Mouse (Mus musculus): ENCODE results near the gene Rps6ka4. TPM values are rescaled to one million over a fixed set of nuclear protein-coding genes. Genes with fewer than 3 reads are reported as not detected.

Gene Rps6ka4
- polyA plus RNA-seq, 1 experiment from 2014 or later: 28.3 TPM

DNA sequence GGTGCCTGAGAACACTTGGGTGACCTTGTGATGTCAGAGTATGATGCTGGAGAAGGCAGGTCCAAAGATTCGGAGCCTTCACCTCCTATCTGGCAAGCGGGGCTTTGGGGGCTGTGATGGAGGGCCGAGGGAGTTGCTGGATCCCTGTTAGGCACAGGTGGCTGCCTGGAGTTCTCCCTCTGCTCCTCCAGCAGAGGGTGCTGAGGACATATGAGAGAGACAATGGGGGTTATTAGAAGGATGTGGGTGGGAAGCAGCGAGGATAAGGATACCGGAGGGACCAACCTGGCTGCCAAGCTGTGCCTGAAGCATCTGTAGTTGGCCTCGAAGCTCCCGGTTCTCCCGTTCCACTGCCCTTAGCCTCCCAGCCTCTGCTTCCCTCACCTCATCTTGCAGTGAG lies 13.5 kb upstream of the Rps6ka4 start:
- Histone ChIP-seq H3K27me3 (ENCODE audit: insufficient read depth, low read length) (peaks cover 17% of the 10 kb centered on the region), H3K4me1 (ENCODE audit: insufficient read depth, low read length) (peaks cover 14% of the 10 kb centered on the region), H3K27ac (ENCODE audit: low read length) (no peak overlapping the region), H3K4me2 (replicated peaks; ENCODE audit: low read depth, low read length) (no peak overlapping the region), H3K9me3 (ENCODE audit: low read length) (no peaks in the 10 kb centered on the region), H3K36me3 (ENCODE audit: insufficient read depth, low read length) (no peaks in the 10 kb centered on the region), H3K4me3 (ENCODE audit: low read length) (no peak overlapping the region), H3K9ac (replicated peaks; ENCODE audit: low read length) (no peak overlapping the region)
- no peak for ATAC-seq (ENCODE audit: low FRiP score, low TSS enrichment)
- 78% methylated on average over 8 of the region's 8 CpGs for WGBS

DNA sequence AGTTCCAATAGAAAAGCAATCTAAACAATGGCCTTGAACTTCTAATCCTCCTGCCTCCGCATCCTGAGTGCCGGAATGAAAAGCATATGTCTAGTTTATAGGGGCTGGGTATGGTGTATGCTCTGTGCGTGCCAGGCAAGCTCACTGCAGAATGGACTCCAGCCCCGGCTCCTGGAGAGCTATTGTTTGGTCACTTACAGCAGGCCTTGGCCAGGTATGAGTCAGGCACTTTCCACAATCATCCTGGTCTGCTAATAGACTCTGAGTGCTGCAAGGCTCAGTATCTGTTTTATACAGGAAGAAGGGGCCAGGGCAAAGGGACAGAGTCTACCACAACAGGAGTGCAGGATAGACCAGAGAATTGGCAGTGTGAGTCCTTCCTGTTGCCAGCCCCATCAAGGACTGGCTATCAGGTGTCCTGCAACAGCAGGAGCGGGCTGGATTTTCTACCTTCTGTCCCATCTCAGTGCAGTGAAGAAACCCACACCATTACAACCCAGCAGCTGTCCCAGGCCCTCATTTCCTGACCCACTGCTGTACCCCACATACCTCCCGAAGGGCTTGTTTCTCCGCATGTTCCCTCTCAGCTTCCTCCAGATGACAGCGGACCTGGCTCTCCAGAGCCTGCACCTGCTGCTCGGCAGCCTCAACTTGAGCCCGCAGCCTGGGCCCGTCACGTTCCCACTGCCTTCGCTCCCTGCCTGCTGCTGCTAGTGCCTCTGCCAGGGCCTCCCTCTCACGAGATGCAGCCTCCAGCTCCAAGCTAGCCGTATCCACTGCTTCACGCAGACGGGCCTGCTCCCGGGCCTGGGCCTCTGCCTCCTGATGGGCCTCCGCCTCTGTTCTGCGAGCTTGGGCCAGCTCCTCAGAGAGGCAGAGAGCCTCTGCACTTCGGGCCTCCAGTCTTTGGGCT lies 12.2 kb upstream of the Rps6ka4 start:
- Histone ChIP-seq H3K27ac (ENCODE audit: low read length) (no peak overlapping the region), H3K9ac (replicated peaks; ENCODE audit: low read length) (no peak overlapping the region), H3K27me3 (ENCODE audit: insufficient read depth, low read length) (peaks cover 29% of the 10 kb centered on the region), H3K4me3 (ENCODE audit: low read length) (no peak overlapping the region), H3K4me1 (ENCODE audit: insufficient read depth, low read length) (peaks cover 19% of the 10 kb centered on the region), H3K36me3 (ENCODE audit: insufficient read depth, low read length) (no peaks in the 10 kb centered on the region), H3K4me2 (replicated peaks; ENCODE audit: low read depth, low read length) (no peak overlapping the region), H3K9me3 (ENCODE audit: low read length) (no peaks in the 10 kb centered on the region)
- no peak for ATAC-seq (ENCODE audit: low FRiP score, low TSS enrichment)
- WGBS: 82% methylated on average over 21 of the region's 21 CpGs

DNA sequence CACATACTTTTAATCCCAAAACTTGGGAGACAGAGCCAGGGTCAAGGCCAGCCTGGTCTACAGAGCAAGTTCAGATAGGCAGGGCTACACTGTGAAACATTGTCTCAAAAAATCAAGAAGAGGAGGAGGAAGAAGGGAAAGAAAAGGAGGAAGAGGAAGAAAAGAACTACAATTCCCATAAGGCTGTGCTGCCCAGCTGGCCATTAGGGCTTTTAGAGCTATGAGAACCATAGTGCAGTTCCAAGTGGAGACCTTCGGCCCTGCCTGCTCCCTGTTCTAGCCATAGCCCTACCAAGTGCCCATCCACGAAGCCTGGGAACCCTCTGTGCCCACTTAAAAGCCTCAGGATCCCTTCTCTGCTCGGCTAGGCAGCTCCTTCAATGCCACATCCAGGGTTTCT lies 11.1 kb upstream of the Rps6ka4 start:
- Histone ChIP-seq H3K36me3 (ENCODE audit: insufficient read depth, low read length) (no peaks in the 10 kb centered on the region), H3K4me2 (replicated peaks; ENCODE audit: low read depth, low read length) (no peak overlapping the region), H3K27me3 (ENCODE audit: insufficient read depth, low read length) (peaks cover 41% of the 10 kb centered on the region), H3K4me1 (ENCODE audit: insufficient read depth, low read length) (peaks cover 19% of the 10 kb centered on the region), H3K9ac (replicated peaks; ENCODE audit: low read length) (no peak overlapping the region), H3K9me3 (ENCODE audit: low read length) (no peaks in the 10 kb centered on the region), H3K4me3 (ENCODE audit: low read length) (no peak overlapping the region), H3K27ac (ENCODE audit: low read length) (no peak overlapping the region)
- WGBS: 89% methylated on average over 3 of the region's 3 CpGs
- no peak for ATAC-seq (ENCODE audit: low FRiP score, low TSS enrichment)

DNA sequence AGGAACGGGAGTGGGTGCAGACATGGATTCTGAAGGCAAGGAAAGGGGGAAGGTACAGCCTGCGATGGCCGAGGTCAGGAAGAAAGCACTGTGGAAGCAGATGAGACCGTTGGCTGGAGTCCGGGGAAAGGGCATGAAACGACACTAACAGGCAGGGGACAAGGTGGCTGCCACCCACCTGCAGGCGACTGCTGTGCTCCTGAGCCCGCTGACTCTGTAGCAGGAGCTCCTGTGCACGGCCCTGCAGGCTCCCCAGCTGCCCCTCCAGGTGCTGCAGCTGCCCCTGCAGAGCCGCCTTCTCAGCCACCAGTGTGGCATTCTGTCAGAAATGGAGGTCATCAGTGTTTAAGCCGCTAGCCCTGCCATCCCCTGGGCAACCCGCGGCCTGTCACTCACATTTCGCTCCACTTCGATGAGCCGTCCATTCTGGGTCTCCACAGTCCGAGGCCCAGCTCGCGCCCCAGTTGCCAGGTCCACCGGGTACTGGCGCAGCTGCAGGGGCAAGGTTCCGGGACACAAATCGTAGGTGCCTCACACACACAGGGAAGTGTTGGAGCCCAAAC lies 9.2 kb upstream of the Rps6ka4 start:
- H3K36me3 ChIP-seq (ENCODE audit: insufficient read depth, low read length): no peaks in the 10 kb centered on the region
- H3K9me3 ChIP-seq (ENCODE audit: low read length): no peaks in the 10 kb centered on the region
- no peak overlapping the region for H3K4me3 ChIP-seq (ENCODE audit: low read length)
- peaks cover 48% of the 10 kb centered on the region for H3K27me3 ChIP-seq (ENCODE audit: insufficient read depth, low read length)
- H3K4me1 ChIP-seq (ENCODE audit: insufficient read depth, low read length): peaks cover 5% of the 10 kb centered on the region; the same call in 1 of the 2 replicates
- H3K27ac ChIP-seq (ENCODE audit: low read length): no peak overlapping the region
- no peak overlapping the region for H3K4me2 ChIP-seq (replicated peaks; ENCODE audit: low read depth, low read length)
- ATAC-seq (ENCODE audit: low FRiP score, low TSS enrichment): no peak
- WGBS: 80% methylated on average over 23 of the region's 23 CpGs
- H3K9ac ChIP-seq (replicated peaks; ENCODE audit: low read length): no peak overlapping the region

DNA sequence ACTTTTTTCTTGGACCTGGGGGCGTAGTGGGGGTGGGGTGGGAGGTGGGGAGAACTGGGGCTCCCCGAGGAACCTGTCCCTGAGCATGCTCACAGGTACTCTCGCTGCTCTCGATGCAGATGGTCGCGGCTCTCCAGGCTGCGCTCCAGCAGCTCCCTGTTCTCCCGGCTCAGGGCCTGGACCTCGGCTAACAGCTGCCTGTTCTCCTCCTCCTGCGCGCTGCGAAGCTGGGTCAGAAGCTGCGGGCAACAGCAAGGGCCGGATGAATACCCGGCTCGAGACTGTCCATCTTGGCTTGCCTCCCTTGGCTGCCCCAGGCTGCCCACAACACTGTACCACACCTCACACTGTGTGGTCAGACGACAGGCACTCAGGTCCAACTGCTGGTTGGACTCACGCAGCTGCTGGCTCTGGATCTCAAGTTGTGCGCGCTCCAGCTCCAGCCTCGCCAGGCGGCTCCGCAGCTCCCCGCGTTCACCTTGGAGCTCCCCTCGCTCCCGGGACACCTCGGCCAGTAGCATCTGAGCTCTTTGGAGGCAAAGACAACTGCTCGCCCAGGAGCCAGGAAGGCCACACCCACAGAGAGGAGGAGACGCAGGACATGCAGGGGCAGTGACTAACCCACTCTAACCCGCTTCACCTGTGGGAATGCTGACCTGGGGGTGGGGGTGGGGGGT lies 7.5 kb upstream of the Rps6ka4 start:
- peaks cover 5% of the 10 kb centered on the region; the same call in 1 of the 2 replicates for H3K4me1 ChIP-seq (ENCODE audit: insufficient read depth, low read length)
- ATAC-seq (ENCODE audit: low FRiP score, low TSS enrichment): peak; percentile 53; the same call in 1 of the 2 replicates
- peak overlapping the region; percentile 28 for H3K4me3 ChIP-seq (ENCODE audit: low read length)
- 3% methylated on average over 31 of the region's 31 CpGs for WGBS
- H3K9me3 ChIP-seq (ENCODE audit: low read length): no peaks in the 10 kb centered on the region
- 0 out of 2 replicates have a peak overlapping the region, but pooled peaks have one; percentile 23 for H3K9ac ChIP-seq (replicated peaks; ENCODE audit: low read length)
- H3K27me3 ChIP-seq (ENCODE audit: insufficient read depth, low read length): peaks cover 39% of the 10 kb centered on the region
- no peak overlapping the region for H3K27ac ChIP-seq (ENCODE audit: low read length)
- H3K4me2 ChIP-seq (replicated peaks; ENCODE audit: low read depth, low read length): peak overlapping the region; percentile 57
- no peaks in the 10 kb centered on the region for H3K36me3 ChIP-seq (ENCODE audit: insufficient read depth, low read length)

DNA sequence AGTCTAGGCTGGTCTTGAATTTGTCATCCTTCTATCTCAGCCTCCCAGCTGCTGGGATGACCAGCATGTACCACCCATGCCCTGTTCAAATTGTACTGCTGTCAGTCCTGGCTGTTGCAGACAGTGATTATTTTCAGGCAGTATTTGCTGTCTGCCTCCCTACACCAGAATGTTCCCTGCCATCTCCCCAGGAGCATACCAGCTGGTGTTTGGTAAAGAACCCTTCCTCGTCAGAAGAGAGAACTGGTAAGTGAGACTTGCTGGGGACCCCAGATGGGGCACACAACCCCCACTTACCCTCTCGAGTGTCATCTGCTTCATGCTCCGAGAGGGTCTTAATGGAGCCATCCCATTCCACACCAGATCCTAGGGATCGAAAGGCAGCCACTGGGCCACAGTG lies 5.6 kb upstream of the Rps6ka4 start:
- Histone ChIP-seq H3K9ac (replicated peaks; ENCODE audit: low read length) (no peak overlapping the region), H3K36me3 (ENCODE audit: insufficient read depth, low read length) (no peaks in the 10 kb centered on the region), H3K4me1 (ENCODE audit: insufficient read depth, low read length) (peaks cover 9% of the 10 kb centered on the region), H3K9me3 (ENCODE audit: low read length) (no peaks in the 10 kb centered on the region), H3K4me2 (replicated peaks; ENCODE audit: low read depth, low read length) (no peak overlapping the region), H3K27me3 (ENCODE audit: insufficient read depth, low read length) (peaks cover 41% of the 10 kb centered on the region), H3K4me3 (ENCODE audit: low read length) (no peak overlapping the region), H3K27ac (ENCODE audit: low read length) (no peak overlapping the region)
- ATAC-seq (ENCODE audit: low FRiP score, low TSS enrichment): no peak
- WGBS: 74% methylated on average over 4 of the region's 4 CpGs

DNA sequence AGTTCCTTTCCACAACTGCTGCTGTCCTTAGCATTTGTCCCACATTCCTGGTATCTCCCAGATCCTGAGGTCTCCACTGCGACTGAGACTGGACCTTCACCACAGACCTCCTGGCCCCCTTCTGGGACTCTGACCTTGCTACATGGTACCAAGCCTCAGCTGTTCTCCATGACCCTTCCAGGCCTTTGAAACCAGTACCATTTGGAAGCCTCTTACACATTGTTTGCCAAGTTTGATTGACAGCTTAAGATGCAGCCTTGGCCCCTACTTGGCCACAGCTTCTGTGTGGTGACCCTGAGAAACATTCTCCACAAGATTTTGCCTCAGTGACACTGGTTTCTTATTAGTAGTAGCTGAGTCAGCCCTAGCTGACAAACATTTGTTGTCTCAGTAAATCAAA lies 1.9 kb upstream of the Rps6ka4 start:
- Histone ChIP-seq H3K9ac (replicated peaks; ENCODE audit: low read length) (no peak overlapping the region), H3K4me2 (replicated peaks; ENCODE audit: low read depth, low read length) (no peak overlapping the region), H3K27me3 (ENCODE audit: insufficient read depth, low read length) (peaks cover 26% of the 10 kb centered on the region), H3K4me3 (ENCODE audit: low read length) (no peak overlapping the region), H3K27ac (ENCODE audit: low read length) (no peak overlapping the region), H3K36me3 (ENCODE audit: insufficient read depth, low read length) (peaks cover 11% of the 10 kb centered on the region), H3K9me3 (ENCODE audit: low read length) (no peaks in the 10 kb centered on the region), H3K4me1 (ENCODE audit: insufficient read depth, low read length) (peaks cover 19% of the 10 kb centered on the region)
- no peak for ATAC-seq (ENCODE audit: low FRiP score, low TSS enrichment)
- 65% methylated on average over 1 of the region's 1 CpGs for WGBS

GRCm38 (mm10) chr19:6841292-6841597 lies 809 bp upstream of the Rps6ka4 start:
- H3K4me1 ChIP-seq (ENCODE audit: insufficient read depth, low read length): peaks cover 19% of the 10 kb centered on the region
- H3K27ac ChIP-seq (ENCODE audit: low read length): no peak overlapping the region; the same call in 1 of the 2 replicates
- ATAC-seq (ENCODE audit: low FRiP score, low TSS enrichment): no peak
- H3K4me2 ChIP-seq (replicated peaks; ENCODE audit: low read depth, low read length): peak overlapping the region; percentile 99; the same call in 1 of the 2 replicates
- no peak overlapping the region for H3K9ac ChIP-seq (replicated peaks; ENCODE audit: low read length)
- H3K36me3 ChIP-seq (ENCODE audit: insufficient read depth, low read length): peaks cover 20% of the 10 kb centered on the region
- H3K27me3 ChIP-seq (ENCODE audit: insufficient read depth, low read length): peaks cover 15% of the 10 kb centered on the region
- H3K9me3 ChIP-seq (ENCODE audit: low read length): no peaks in the 10 kb centered on the region
- H3K4me3 ChIP-seq (ENCODE audit: low read length): no peak overlapping the region; the same call in 1 of the 2 replicates
- WGBS: 11% methylated on average over 3 of the region's 3 CpGs

DNA sequence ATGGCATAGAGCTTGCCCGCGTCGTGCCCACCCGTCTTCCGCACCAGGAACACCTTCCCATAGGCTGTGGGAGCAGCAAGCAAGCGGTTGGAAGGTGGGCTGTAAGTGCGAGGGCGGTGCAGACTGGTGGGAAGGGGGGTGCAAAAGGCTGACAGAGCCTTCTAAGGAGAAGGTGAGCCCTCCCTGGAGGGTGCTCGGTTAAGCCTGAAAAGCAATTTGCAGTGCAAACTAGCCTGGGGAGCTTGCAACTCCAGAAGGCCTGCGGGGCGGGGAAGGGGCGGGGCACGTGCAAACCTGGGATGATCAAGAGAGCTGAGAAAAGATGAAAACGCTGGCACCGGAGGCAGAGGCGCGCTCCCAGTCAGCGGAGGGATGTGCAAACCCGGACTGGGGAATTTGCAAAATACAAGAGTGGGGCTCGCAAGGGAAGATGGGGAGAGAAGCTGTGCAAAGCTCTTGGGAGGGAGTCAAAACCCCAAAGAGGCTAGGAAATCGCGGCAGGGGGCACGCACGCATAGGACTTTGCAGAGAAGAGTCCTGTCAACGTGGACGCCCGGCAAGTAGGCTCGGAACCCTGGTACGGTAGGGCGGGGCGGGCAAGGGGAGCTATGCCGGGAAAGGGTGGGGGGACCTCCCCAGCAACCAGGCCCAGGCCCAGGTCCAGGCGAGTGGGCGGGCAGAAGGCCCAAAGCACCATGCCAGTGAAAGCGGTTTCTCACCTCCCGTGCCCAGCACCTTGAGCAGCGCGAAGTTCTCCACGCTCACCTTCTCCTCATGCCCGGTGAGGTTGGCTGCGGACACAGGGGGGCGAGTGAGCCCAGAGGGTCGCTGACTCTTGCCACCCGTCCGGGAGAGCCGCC lies 591 bp downstream of the Rps6ka4 start:
- Histone ChIP-seq H3K9me3 (ENCODE audit: low read length) (no peaks in the 10 kb centered on the region), H3K36me3 (ENCODE audit: insufficient read depth, low read length) (peaks cover 22% of the 10 kb centered on the region), H3K4me2 (replicated peaks; ENCODE audit: low read depth, low read length) (peak overlapping the region; percentile 99), H3K27me3 (ENCODE audit: insufficient read depth, low read length) (peaks cover 11% of the 10 kb centered on the region; the same call in 1 of the 2 replicates), H3K4me1 (ENCODE audit: insufficient read depth, low read length) (peaks cover 19% of the 10 kb centered on the region), H3K27ac (ENCODE audit: low read length) (0 out of 2 replicates have a peak overlapping the region, but pooled peaks have one; percentile 35), H3K9ac (replicated peaks; ENCODE audit: low read length) (peak overlapping the region; percentile 82), H3K4me3 (ENCODE audit: low read length) (peak overlapping the region; percentile 81)
- WGBS: 2% methylated on average over 46 of the region's 46 CpGs
- ATAC-seq (ENCODE audit: low FRiP score, low TSS enrichment): peak; percentile 60
